Mouse (Mus musculus): ENCODE data around the gene Olfr739. TPM values are rescaled to one million over a fixed set of nuclear protein-coding genes. Genes with fewer than 3 reads are reported as not detected.

Gene Olfr739
- not detected in 2 replicates for total RNA-seq (2023)

DNA sequence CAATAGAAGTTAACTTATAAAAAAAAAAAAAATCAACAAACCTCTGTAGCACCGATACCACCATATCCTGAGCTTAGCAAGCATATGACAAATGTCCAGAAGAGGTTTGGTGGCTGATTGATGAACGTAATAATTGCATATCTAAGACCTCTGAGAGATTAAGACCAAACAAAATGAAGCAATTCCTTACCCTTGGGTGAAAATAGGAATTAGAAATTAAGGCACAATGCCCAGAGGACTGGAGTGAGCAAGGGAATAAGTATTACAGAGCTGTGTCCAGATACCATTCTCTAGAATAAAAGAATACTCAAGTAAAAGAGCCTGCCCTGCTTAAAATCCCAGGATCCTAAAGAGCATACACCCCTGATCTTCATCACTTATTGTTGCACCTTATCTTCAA, at the start of gene Olfr739:
Olfr739 (plus strand) TSS at position 301 of the 400 bp plus-strand sequence.

DNA sequence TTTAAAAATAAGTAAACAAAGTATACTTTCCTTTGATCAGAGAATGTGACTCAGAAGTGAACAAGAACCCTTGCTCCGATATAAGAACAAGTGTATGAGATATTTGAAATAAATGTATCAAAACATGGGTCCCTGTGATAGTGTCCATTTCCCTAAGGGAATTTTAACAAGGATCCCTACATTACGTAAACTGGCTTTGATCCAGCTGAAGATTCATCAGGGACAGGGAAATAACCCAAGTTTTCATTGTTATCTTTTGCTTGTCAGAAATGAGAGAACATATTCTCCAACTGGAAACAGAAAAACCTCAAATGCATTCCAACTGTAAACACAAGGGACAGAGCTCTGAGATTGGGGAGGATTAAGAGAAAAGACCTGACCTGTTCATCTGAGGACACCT, 37.6 kb upstream of the Olfr739 start, which contains the start of gene Olfr736:
Olfr736 (plus strand) TSS at position 301 of the 400 bp plus-strand sequence.

GRCm38 (mm10) chr14:50407268-50407667, 11.2 kb upstream of the Olfr739 start, which contains the start of gene Olfr738:
TSS of gene Olfr738 (plus strand) at chr14:50407568.

DNA sequence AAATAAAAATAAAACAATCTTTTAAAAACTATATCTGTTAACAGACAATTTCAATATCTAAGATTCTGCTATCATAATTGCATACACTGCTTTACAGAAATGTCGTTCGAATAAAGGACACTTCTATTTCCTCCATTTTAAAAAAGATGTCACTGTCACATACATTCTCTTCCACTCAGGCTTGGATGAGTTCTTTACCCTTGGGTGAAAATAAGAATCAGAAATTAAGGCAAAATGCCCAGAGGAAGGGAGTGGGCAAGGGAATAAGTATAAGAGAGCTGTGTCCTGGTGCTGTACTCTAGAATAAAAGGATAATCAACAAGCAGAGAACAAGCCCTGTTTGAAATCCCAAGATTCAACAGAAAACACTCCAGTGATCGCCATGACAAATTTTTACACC, 26.8 kb downstream of the Olfr739 start, which contains the start of gene Olfr740:
Olfr740 (plus strand) TSS at position 301 of the 400 bp plus-strand sequence.

GRCm38 (mm10) chr14:50472438-50472837, 54.0 kb downstream of the Olfr739 start, which contains the start of gene Olfr741:
TSS of gene Olfr741 (plus strand) at chr14:50472738.

Other genes with a start within 250 kb of the Olfr739 start
- gene Olfr730, start 230.4 kb upstream of the Olfr739 start, total RNA-seq (2023), result not detected in 2 replicates
- gene Olfr731, start 176.8 kb upstream of the Olfr739 start, total RNA-seq (2023), result not detected in 2 replicates
- not detected in 2 replicates for gene Olfr732, start 134.4 kb upstream of the Olfr739 start, total RNA-seq (2023)
- gene Olfr733, start 117.1 kb upstream of the Olfr739 start, total RNA-seq (2023), result not detected in 2 replicates
- gene Olfr734, start 91.9 kb upstream of the Olfr739 start, total RNA-seq (2023), result not detected in 2 replicates
- not detected in 2 replicates for gene Olfr735, start 69.8 kb upstream of the Olfr739 start, total RNA-seq (2023)
- not detected in 2 replicates for gene Tlr11, start 60.7 kb upstream of the Olfr739 start, total RNA-seq (2023)
- gene Olfr736, start 37.5 kb upstream of the Olfr739 start, total RNA-seq (2023), result not detected in 2 replicates
- gene Olfr738, start 11.1 kb upstream of the Olfr739 start, total RNA-seq (2023), result not detected in 2 replicates
- gene Olfr740, start 26.9 kb downstream of the Olfr739 start, total RNA-seq (2023), result not detected in 2 replicates
- gene Olfr741, start 54.1 kb downstream of the Olfr739 start, total RNA-seq (2023), result not detected in 2 replicates
- not detected in 2 replicates for gene Olfr742, start 85.0 kb downstream of the Olfr739 start, total RNA-seq (2023)
- gene Olfr743, start 103.2 kb downstream of the Olfr739 start, total RNA-seq (2023), result not detected in 2 replicates
- not detected in 2 replicates for gene Olfr744, start 196.3 kb downstream of the Olfr739 start, total RNA-seq (2023)
- gene Olfr745, start 220.8 kb downstream of the Olfr739 start, total RNA-seq (2023), result not detected in 2 replicates
- gene Olfr746, start 228.5 kb downstream of the Olfr739 start, total RNA-seq (2023), result not detected in 2 replicates